Mouse (Mus musculus) E14TG2a.4 (cell line): ENCODE measurements around the gene Wwox.

Experiments
- H3K27me3 ChIP-seq: 2 replicates; pipeline ENCODE4 v1.6.1; 2014; ENCODE audit warnings: low read length, control low read depth; ENCODE audit not compliant: insufficient read depth
- H3K36me3 ChIP-seq: 2 replicates; pipeline ENCODE4 v1.6.1; 2014; ENCODE audit warnings: low read length, control low read depth; ENCODE audit not compliant: insufficient read depth
- H3K4me1 ChIP-seq: replicated peaks from 2 replicates; pipeline ENCODE4 v1.6.1; 2014; ENCODE audit warnings: low read depth, low read length, control low read depth
- H3K4me3 ChIP-seq: replicated peaks from 2 replicates; pipeline ENCODE4 v1.5.1; 2014; ENCODE audit warnings: mild to moderate bottlenecking, low read length
- H3K9me3 ChIP-seq: 2 replicates; pipeline ENCODE4 v1.6.1; 2014; ENCODE audit warnings: low read length, control low read depth
- CTCF ChIP-seq: conservative IDR thresholded peaks from 2 replicates; pipeline ENCODE4 v1.5.1; 2014; ENCODE audit warnings: low read length
- NANOG ChIP-seq: IDR thresholded peaks from 2 replicates; pipeline ENCODE4 v1.6.1; 2014; ENCODE audit warnings: borderline replicate concordance, low read length, mixed read lengths
- POU5F1 ChIP-seq: IDR thresholded peaks from 2 replicates; pipeline ENCODE4 v1.6.1; 2014; ENCODE audit warnings: low read length, borderline replicate concordance

Wwox gene

GRCm38 (mm10) chr8:114985996-114986395, 546.5 kb downstream of the Wwox start:
- TF ChIP-seq POU5F1 (no peak), CTCF (no peak), NANOG (no peak)
- no peaks in the 10 kb centered on the region for H3K9me3 ChIP-seq
- peaks cover 7% of the 10 kb centered on the region for H3K27me3 ChIP-seq

GRCm38 (mm10) chr8:114986971-114987370, 547.5 kb downstream of the Wwox start:
- peaks cover 7% of the 10 kb centered on the region for H3K27me3 ChIP-seq
- no peaks in the 10 kb centered on the region for H3K4me1 ChIP-seq
- TF ChIP-seq NANOG: no peak
- no peak for TF ChIP-seq CTCF
- TF ChIP-seq POU5F1: no peak
- H3K36me3 ChIP-seq: no peaks in the 10 kb centered on the region
- no peak overlapping the region for H3K4me3 ChIP-seq
- no peaks in the 10 kb centered on the region for H3K9me3 ChIP-seq

More at GRCm38 (mm10) chr8:114985996-114986395, 546.5 kb downstream of the Wwox start:
- no peaks in the 10 kb centered on the region for H3K36me3 ChIP-seq
- H3K4me3 ChIP-seq: no peak overlapping the region
- peaks cover 8% of the 10 kb centered on the region; the same call in 1 of the 2 replicates for H3K4me1 ChIP-seq

GRCm38 (mm10) chr8:114990865-114991613, 551.6 kb downstream of the Wwox start:
- no peak for TF ChIP-seq NANOG
- no peak for TF ChIP-seq CTCF
- TF ChIP-seq POU5F1: no peak
- no peak overlapping the region for H3K4me3 ChIP-seq
- H3K4me1 ChIP-seq: 0 out of 2 replicates have a peak, but pooled peaks cover 2% of the 10 kb centered on the region
- H3K27me3 ChIP-seq: peaks cover 7% of the 10 kb centered on the region
- H3K9me3 ChIP-seq: no peaks in the 10 kb centered on the region
- H3K36me3 ChIP-seq: no peaks in the 10 kb centered on the region

GRCm38 (mm10) chr8:115000736-115001135, 561.3 kb downstream of the Wwox start:
- Histone ChIP-seq H3K4me1 (no peaks in the 10 kb centered on the region), H3K4me3 (no peak overlapping the region), H3K27me3 (no peaks in the 10 kb centered on the region), H3K36me3 (no peaks in the 10 kb centered on the region), H3K9me3 (peaks cover 10% of the 10 kb centered on the region)
- TF ChIP-seq CTCF (no peak), POU5F1 (no peak), NANOG (no peak)

GRCm38 (mm10) chr8:115005021-115005420, 565.6 kb downstream of the Wwox start:
- H3K36me3 ChIP-seq: no peaks in the 10 kb centered on the region
- H3K4me3 ChIP-seq: no peak overlapping the region
- TF ChIP-seq POU5F1 (no peak), CTCF (no peak), NANOG (no peak)
- H3K27me3 ChIP-seq: no peaks in the 10 kb centered on the region
- peaks cover 17% of the 10 kb centered on the region for H3K9me3 ChIP-seq
- peaks cover 27% of the 10 kb centered on the region for H3K4me1 ChIP-seq

GRCm38 (mm10) chr8:115006561-115006960, 567.1 kb downstream of the Wwox start:
- Histone ChIP-seq H3K27me3 (no peaks in the 10 kb centered on the region), H3K36me3 (no peaks in the 10 kb centered on the region), H3K9me3 (peaks cover 11% of the 10 kb centered on the region), H3K4me3 (no peak overlapping the region), H3K4me1 (peaks cover 42% of the 10 kb centered on the region)
- no peak for TF ChIP-seq NANOG
- TF ChIP-seq CTCF: no peak
- no peak for TF ChIP-seq POU5F1

GRCm38 (mm10) chr8:115007280-115007679, 567.8 kb downstream of the Wwox start:
- TF ChIP-seq CTCF (no peak), POU5F1 (no peak)
- H3K4me3 ChIP-seq: no peak overlapping the region
- no peaks in the 10 kb centered on the region; the same call in 1 of the 2 replicates for H3K27me3 ChIP-seq
- H3K4me1 ChIP-seq: peaks cover 49% of the 10 kb centered on the region
- H3K36me3 ChIP-seq: no peaks in the 10 kb centered on the region
- peaks cover 6% of the 10 kb centered on the region for H3K9me3 ChIP-seq

- TF ChIP-seq POU5F1: no peak
- TF ChIP-seq NANOG: no peak
- TF ChIP-seq CTCF: no peak
- H3K4me1 ChIP-seq: peaks cover 65% of the 10 kb centered on the region
- H3K27me3 ChIP-seq: no peaks in the 10 kb centered on the region; the same call in 1 of the 2 replicates
- no peaks in the 10 kb centered on the region for H3K36me3 ChIP-seq
- H3K9me3 ChIP-seq: peaks cover 6% of the 10 kb centered on the region
- no peak overlapping the region for H3K4me3 ChIP-seq
These were observed 569.5 kb downstream of the Wwox start for GRCm38 (mm10) chr8:115008624-115009620.
